Mouse (Mus musculus): ENCODE measurements around the gene Zcchc7. TPM values are rescaled to one million over a fixed set of nuclear protein-coding genes. Genes with fewer than 3 reads are reported as not detected.

Zcchc7 gene
- polyA plus RNA-seq, 1 experiment: 43.4 TPM

GRCm38 (mm10) chr4:44965175-44965574 lies 209.5 kb downstream of the Zcchc7 start:
- Histone ChIP-seq H3K4me3 (replicated peaks; ENCODE audit: control insufficient read depth, low read depth, low read length) (no peak overlapping the region), H3K27ac (ENCODE audit: control insufficient read depth, insufficient read depth, low read depth, low read length, poor library complexity) (peak overlapping the region; percentile 20; the same call in 1 of the 2 replicates), H3K4me1 (ENCODE audit: control insufficient read depth, insufficient read depth, low read length) (peaks cover 3% of the 10 kb centered on the region)
- TF ChIP-seq POLR2A (IDR thresholded peaks at IDR 0.05; ENCODE audit: borderline replicate concordance, control insufficient read depth, low read depth, low read length) (no peak), CTCF (IDR thresholded peaks at IDR 0.05; ENCODE audit: control insufficient read depth, insufficient read depth, low read length) (no peak)
- 76% methylated on average over 2 of the region's 2 CpGs for WGBS

- no peak overlapping the region for H3K27ac ChIP-seq (ENCODE audit: control insufficient read depth, insufficient read depth, low read depth, low read length, poor library complexity)
- TF ChIP-seq POLR2A (IDR thresholded peaks at IDR 0.05; ENCODE audit: borderline replicate concordance, control insufficient read depth, low read depth, low read length) (no peak), CTCF (IDR thresholded peaks at IDR 0.05; ENCODE audit: control insufficient read depth, insufficient read depth, low read length) (no peak)
- H3K4me3 ChIP-seq (replicated peaks; ENCODE audit: control insufficient read depth, low read depth, low read length): no peak overlapping the region
- peaks cover 3% of the 10 kb centered on the region for H3K4me1 ChIP-seq (ENCODE audit: control insufficient read depth, insufficient read depth, low read length)
- WGBS: 77% methylated on average over 3 of the region's 3 CpGs
Observed at GRCm38 (mm10) chr4:44965736-44966135, 210.1 kb downstream of the Zcchc7 start.

GRCm38 (mm10) chr4:44967402-44967801 lies 211.7 kb downstream of the Zcchc7 start:
- TF ChIP-seq CTCF (IDR thresholded peaks at IDR 0.05; ENCODE audit: control insufficient read depth, insufficient read depth, low read length) (no peak), POLR2A (IDR thresholded peaks at IDR 0.05; ENCODE audit: borderline replicate concordance, control insufficient read depth, low read depth, low read length) (peak; percentile 28; the same call in 1 of the 2 replicates)
- 72% methylated on average over 8 of the region's 8 CpGs for WGBS
- peaks cover 4% of the 10 kb centered on the region for H3K4me1 ChIP-seq (ENCODE audit: control insufficient read depth, insufficient read depth, low read length)
- H3K27ac ChIP-seq (ENCODE audit: control insufficient read depth, insufficient read depth, low read depth, low read length, poor library complexity): peak overlapping the region; percentile 52
- no peak overlapping the region for H3K4me3 ChIP-seq (replicated peaks; ENCODE audit: control insufficient read depth, low read depth, low read length)

GRCm38 (mm10) chr4:44970056-44970455 lies 214.4 kb downstream of the Zcchc7 start:
- WGBS: 80% methylated on average over 7 of the region's 7 CpGs
- H3K27ac ChIP-seq (ENCODE audit: control insufficient read depth, insufficient read depth, low read depth, low read length, poor library complexity): peak overlapping the region; percentile 75
- TF ChIP-seq CTCF (IDR thresholded peaks at IDR 0.05; ENCODE audit: control insufficient read depth, insufficient read depth, low read length): no peak
- TF ChIP-seq POLR2A (IDR thresholded peaks at IDR 0.05; ENCODE audit: borderline replicate concordance, control insufficient read depth, low read depth, low read length): peak; percentile 43; the same call in 1 of the 2 replicates
- no peak overlapping the region for H3K4me3 ChIP-seq (replicated peaks; ENCODE audit: control insufficient read depth, low read depth, low read length)
- H3K4me1 ChIP-seq (ENCODE audit: control insufficient read depth, insufficient read depth, low read length): peaks cover 4% of the 10 kb centered on the region; the same call in 1 of the 2 replicates

- Histone ChIP-seq H3K27ac (ENCODE audit: control insufficient read depth, insufficient read depth, low read depth, low read length, poor library complexity) (peak overlapping the region; percentile 74), H3K4me1 (ENCODE audit: control insufficient read depth, insufficient read depth, low read length) (peaks cover 4% of the 10 kb centered on the region; the same call in 1 of the 2 replicates), H3K4me3 (replicated peaks; ENCODE audit: control insufficient read depth, low read depth, low read length) (no peak overlapping the region)
- 17% methylated on average over 10 of the region's 10 CpGs for WGBS
- TF ChIP-seq CTCF (IDR thresholded peaks at IDR 0.05; ENCODE audit: control insufficient read depth, insufficient read depth, low read length): peak; percentile 70
- no peak for TF ChIP-seq POLR2A (IDR thresholded peaks at IDR 0.05; ENCODE audit: borderline replicate concordance, control insufficient read depth, low read depth, low read length)
Observed at GRCm38 (mm10) chr4:44970612-44971110, 215.0 kb downstream of the Zcchc7 start.

- H3K27ac ChIP-seq (ENCODE audit: control insufficient read depth, insufficient read depth, low read depth, low read length, poor library complexity): no peak overlapping the region
- 9% methylated on average over 9 of the region's 9 CpGs for WGBS
Observed at GRCm38 (mm10) chr4:44973450-44973849, 217.8 kb downstream of the Zcchc7 start.

GRCm38 (mm10) chr4:44973871-44974270 lies 218.2 kb downstream of the Zcchc7 start:
- TF ChIP-seq POLR2A (IDR thresholded peaks at IDR 0.05; ENCODE audit: borderline replicate concordance, control insufficient read depth, low read depth, low read length) (no peak), CTCF (IDR thresholded peaks at IDR 0.05; ENCODE audit: control insufficient read depth, insufficient read depth, low read length) (no peak)
- H3K4me3 ChIP-seq (replicated peaks; ENCODE audit: control insufficient read depth, low read depth, low read length): no peak overlapping the region

More at GRCm38 (mm10) chr4:44973450-44973849, 217.8 kb downstream of the Zcchc7 start:
- Histone ChIP-seq H3K4me3 (replicated peaks; ENCODE audit: control insufficient read depth, low read depth, low read length) (no peak overlapping the region), H3K4me1 (ENCODE audit: control insufficient read depth, insufficient read depth, low read length) (0 out of 2 replicates have a peak, but pooled peaks cover 1% of the 10 kb centered on the region)
- TF ChIP-seq CTCF (IDR thresholded peaks at IDR 0.05; ENCODE audit: control insufficient read depth, insufficient read depth, low read length): peak; percentile 99
- no peak for TF ChIP-seq POLR2A (IDR thresholded peaks at IDR 0.05; ENCODE audit: borderline replicate concordance, control insufficient read depth, low read depth, low read length)

GRCm38 (mm10) chr4:44974331-44974730 lies 218.7 kb downstream of the Zcchc7 start:
- H3K4me1 ChIP-seq (ENCODE audit: control insufficient read depth, insufficient read depth, low read length): 0 out of 2 replicates have a peak, but pooled peaks cover 1% of the 10 kb centered on the region
- TF ChIP-seq POLR2A (IDR thresholded peaks at IDR 0.05; ENCODE audit: borderline replicate concordance, control insufficient read depth, low read depth, low read length) (no peak), CTCF (IDR thresholded peaks at IDR 0.05; ENCODE audit: control insufficient read depth, insufficient read depth, low read length) (no peak)
- no peak overlapping the region for H3K27ac ChIP-seq (ENCODE audit: control insufficient read depth, insufficient read depth, low read depth, low read length, poor library complexity)
- H3K4me3 ChIP-seq (replicated peaks; ENCODE audit: control insufficient read depth, low read depth, low read length): no peak overlapping the region
- 75% methylated on average over 8 of the region's 8 CpGs for WGBS

More at GRCm38 (mm10) chr4:44973871-44974270, 218.2 kb downstream of the Zcchc7 start:
- WGBS: 44% methylated on average over 14 of the region's 14 CpGs
- Histone ChIP-seq H3K27ac (ENCODE audit: control insufficient read depth, insufficient read depth, low read depth, low read length, poor library complexity) (no peak overlapping the region), H3K4me1 (ENCODE audit: control insufficient read depth, insufficient read depth, low read length) (0 out of 2 replicates have a peak, but pooled peaks cover 1% of the 10 kb centered on the region)

Measured in bone marrow, adult 2 months (tissue).